Mouse (Mus musculus): ENCODE data around the gene Lrsam1.

The Lrsam1 gene

GRCm38 (mm10) chr2:32894097-32894496 lies 67.3 kb downstream of the Lrsam1 start:
- no peak for DNase-seq (ENCODE audit: low spot score in 2 of 2)

GRCm38 (mm10) chr2:32892490-32892889 lies 68.9 kb downstream of the Lrsam1 start:
- DNase-seq (ENCODE audit: low spot score in 2 of 2), result no peak

GRCm38 (mm10) chr2:32891278-32891677 lies 70.1 kb downstream of the Lrsam1 start:
- DNase-seq (ENCODE audit: low spot score in 2 of 2), result no peak

DNA sequence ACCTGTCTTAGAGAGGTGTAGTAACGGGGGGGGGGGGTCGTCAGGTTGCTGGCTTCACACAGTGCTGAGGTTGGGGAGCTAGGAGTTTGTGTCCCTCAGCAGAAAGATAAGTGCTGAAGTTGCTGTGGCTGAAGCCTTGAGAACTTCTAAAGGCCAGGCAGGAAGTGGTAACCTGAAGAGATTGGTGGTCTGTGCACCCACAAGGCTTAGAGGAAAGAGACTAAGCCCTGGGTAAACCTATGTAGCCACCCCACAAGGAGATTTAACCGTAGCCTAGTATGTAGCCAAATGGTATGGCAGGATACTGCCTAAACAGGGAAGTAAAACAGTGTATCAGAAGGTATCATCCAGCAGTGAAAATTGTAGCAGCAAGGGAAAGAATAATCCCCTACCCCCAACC lies 71.1 kb downstream of the Lrsam1 start:
- peak in 1 of 2 experiments; percentile 13 for DNase-seq (ENCODE audit: low spot score in 2 of 2)

DNA sequence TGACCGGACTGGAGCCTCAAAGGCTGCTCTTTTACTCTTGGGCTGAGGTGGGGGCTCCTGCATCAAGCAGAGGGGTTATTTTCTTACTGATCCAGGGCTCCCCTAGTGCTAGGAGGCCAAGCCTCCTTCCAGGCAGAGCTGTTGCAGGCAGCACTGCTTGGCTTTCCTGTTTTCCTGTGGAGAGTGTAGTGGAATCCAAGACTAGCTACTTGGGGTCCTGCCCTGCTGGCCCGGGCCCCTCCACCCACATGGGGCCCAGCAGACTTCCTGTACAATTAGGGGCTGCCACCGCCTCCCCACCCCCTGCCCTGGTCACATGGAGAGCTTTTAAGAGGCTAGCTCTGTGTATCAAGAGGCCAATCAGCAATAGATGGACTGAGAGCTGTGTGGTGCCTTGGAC lies 72.9 kb downstream of the Lrsam1 start:
- DNase-seq (ENCODE audit: low spot score in 2 of 2), result no peak

- DNase-seq (ENCODE audit: low spot score in 2 of 2), result no peak
Measured at GRCm38 (mm10) chr2:32888029-32888428, 73.4 kb downstream of the Lrsam1 start.

DNA sequence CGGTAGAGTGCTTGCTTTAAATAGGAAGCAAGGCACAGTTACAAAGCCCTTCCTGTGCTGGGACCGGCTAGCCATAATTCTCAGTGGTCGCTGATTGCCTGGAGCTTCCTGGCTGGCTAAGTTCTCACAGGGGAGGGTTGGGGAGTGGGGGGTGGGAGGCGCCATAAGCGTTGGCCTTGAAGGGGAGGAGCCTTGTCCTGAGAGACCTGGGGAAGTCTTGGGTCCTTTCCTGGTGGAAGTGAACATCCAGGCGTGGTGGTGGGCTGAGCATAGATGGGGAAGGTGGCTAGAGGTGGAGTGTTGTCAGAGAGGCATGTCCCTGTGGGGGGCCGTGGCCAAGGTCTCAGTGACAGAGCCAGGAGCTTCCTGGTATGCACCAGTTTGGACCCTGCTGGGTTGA lies 76.7 kb downstream of the Lrsam1 start:
- DNase-seq (ENCODE audit: low spot score in 2 of 2), result no peak

DNA sequence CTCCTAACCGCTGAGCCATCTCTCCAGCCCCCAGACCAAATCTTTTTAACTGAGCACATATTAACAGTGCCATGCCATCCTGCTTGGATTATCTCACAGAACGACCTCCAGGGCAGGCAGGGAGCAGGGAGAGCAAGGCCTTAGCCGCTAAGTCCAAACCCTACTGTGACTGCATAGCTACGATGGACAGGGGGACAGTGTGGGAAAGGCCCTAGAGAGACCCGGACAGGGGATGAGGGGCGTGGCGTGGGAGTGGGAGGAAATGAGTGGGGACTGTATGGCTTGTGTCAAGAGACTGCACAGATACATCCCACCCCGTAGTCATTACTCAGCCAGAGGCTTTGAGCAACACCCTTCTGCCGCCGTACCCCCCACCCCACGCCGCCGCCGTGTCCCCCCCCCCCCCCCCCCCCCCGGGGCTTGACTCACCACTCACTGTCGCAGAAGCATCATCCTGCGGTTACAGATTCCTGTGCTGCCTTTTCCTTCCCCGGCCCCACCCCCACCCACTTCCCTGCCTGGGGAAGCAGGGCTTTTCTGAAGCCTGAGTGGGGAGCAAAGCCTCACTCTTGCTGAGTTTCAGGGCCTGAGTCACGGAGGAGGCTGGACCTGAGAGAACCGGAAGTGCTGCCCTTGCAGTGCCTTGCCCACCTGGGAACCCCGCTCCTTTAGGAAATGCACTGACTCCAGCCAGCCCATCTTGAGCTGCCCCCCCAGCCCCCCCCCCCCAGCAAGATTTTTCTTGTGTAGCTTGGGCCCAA lies 79.0 kb downstream of the Lrsam1 start:
- no peak for DNase-seq (ENCODE audit: low spot score in 2 of 2)

- no peak for DNase-seq (ENCODE audit: low spot score in 2 of 2)
Measured at GRCm38 (mm10) chr2:32881723-32882122, 79.7 kb downstream of the Lrsam1 start.

DNA sequence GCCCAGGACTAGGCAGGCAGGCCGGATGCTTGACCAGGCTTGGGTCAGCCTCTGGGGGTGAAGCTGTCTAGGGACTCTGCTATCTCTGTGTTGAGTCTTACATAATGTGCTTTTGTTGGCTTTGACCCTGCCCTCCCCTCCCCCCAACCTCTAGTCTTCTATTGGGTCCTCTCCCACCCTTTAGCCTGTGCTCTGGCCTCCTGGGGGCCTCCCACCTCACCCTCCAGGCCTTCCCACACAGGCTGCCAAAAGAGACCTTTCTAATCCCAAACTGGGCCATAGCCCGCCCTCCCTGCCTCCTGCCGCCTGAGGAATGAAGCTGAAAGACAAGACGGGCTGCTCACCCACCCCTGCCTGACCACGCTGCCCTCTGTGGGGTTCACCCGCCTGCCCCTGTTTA lies 80.4 kb downstream of the Lrsam1 start:
- no peak for DNase-seq (ENCODE audit: low spot score in 2 of 2)

- DNase-seq (ENCODE audit: low spot score in 2 of 2), result no peak
Measured at GRCm38 (mm10) chr2:32879593-32879992, 81.8 kb downstream of the Lrsam1 start.

DNA sequence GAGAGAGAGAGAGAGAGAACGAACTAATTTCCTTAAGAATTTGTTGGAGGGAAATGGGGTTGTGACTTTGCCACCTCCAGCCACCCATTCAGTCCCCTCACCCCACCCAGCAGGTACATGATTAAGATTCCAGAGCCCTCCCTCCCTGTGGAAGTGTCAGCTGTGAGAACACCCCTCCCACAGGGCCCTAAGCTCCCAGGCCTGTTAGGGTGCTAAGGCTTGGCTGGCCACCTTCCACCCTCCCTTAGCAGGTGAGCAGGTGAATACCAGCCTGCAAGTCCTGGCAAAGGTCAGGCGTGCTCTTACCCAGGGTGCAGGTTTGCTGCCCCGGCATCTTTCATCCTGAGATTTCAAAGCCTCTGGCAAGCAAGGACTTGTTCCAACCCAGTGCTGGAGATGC lies 83.0 kb downstream of the Lrsam1 start:
- no peak for DNase-seq (ENCODE audit: low spot score in 2 of 2)

DNA sequence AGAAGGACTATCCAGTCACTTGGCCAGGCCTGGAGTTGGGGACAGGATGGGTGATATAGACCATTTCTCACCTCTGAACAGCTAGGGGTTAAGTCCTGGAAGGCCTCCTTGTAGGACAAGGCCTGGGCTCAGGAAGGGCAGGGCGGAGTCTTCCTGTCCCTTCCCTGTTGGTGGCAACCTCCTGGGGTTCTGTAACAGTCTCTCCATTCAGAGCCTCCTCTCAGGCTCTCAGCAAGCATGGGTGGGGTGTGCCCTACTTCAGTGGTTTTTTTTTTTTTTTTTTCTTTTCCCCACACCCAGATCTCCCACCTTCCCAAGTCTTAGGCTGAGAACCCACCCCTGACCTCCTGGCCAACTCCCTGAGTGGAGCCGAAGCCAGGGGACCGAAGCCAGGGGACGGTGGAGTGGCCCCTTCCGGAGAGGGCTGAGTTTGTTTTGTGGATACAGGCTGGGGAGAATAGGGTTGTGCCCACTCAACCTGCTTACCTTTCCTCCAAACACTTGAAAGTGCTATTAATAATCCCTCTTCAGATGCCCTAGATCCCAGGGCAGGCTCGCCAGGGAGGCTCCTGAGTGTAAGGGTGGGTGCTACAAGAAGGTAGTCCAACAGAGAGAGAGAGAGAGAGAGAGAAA lies 83.5 kb downstream of the Lrsam1 start:
- no peak for DNase-seq (ENCODE audit: low spot score in 2 of 2)

GRCm38 (mm10) chr2:32877303-32877702 lies 84.1 kb downstream of the Lrsam1 start:
- DNase-seq (ENCODE audit: low spot score in 2 of 2), result no peak

DNA sequence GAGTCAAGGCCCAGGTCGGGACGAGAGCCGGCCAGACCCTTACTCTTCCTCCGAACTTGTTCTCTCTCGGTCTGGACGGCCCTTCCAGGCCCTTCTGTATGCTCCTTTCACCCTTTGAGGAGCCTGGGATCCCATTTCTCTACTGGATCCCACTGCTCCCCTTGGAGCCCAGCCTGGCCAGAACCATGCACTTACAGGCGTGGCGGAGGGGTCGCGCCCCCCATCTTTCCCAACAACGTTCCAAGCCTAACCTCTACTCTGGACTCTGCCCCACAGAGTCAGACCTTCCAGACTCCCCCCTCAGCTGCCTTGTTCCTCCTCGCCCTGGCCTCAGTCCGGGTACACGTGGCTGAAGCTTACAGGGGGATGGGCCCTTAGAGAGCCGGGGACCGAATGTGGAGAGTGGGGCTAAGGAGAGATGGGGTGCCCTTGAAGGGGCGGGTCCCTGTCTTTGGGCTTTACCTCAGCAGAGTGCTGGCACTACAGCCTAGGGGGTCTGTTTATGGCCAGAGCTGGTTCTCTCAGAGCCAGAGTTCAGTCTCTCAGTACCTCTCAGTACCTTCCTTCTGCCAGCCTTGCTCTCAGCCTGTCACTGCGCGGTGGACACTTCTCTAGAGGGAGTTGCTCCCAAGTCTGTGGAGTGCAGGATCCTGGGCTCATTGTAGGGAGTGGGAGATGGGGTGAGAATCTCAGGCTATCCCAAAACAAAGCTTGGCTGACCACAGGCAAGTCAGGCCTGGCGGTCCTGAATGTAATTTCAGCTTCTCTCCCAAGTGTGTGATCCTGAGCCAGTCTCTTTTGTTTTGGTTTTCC lies 84.7 kb downstream of the Lrsam1 start:
- DNase-seq (ENCODE audit: low spot score in 2 of 2), result no peak

- peak; percentile 20 to 46 for DNase-seq (ENCODE audit: low spot score in 2 of 2)
Measured at GRCm38 (mm10) chr2:32875675-32876489, 85.5 kb downstream of the Lrsam1 start, which contains the start of gene Fam129b. Fam129b (plus strand) TSS chr2:32876114.
